Mouse (Mus musculus) small intestine, adult 2 months (tissue): Measurements from ENCODE around the gene Palm2.

Experiments
- CTCF ChIP-seq: fragments of 200-500 bp; IDR thresholded peaks from 2 replicates; pipeline ENCODE4 v1.5.1; 2012; ENCODE audit warnings: low read depth, mild to moderate bottlenecking, control low read depth, inconsistent platforms, low read length, moderate library complexity, mixed read lengths; ENCODE audit not compliant: insufficient replicate concordance, insufficient read length; ENCODE audit errors: extremely low read depth
- POLR2A ChIP-seq: fragments of 200-500 bp; IDR thresholded peaks from 2 replicates; pipeline ENCODE4 v1.6.1; 2012; ENCODE audit warnings: low read depth, mild to moderate bottlenecking, control low read depth, inconsistent platforms, low read length, moderate library complexity

DNA sequence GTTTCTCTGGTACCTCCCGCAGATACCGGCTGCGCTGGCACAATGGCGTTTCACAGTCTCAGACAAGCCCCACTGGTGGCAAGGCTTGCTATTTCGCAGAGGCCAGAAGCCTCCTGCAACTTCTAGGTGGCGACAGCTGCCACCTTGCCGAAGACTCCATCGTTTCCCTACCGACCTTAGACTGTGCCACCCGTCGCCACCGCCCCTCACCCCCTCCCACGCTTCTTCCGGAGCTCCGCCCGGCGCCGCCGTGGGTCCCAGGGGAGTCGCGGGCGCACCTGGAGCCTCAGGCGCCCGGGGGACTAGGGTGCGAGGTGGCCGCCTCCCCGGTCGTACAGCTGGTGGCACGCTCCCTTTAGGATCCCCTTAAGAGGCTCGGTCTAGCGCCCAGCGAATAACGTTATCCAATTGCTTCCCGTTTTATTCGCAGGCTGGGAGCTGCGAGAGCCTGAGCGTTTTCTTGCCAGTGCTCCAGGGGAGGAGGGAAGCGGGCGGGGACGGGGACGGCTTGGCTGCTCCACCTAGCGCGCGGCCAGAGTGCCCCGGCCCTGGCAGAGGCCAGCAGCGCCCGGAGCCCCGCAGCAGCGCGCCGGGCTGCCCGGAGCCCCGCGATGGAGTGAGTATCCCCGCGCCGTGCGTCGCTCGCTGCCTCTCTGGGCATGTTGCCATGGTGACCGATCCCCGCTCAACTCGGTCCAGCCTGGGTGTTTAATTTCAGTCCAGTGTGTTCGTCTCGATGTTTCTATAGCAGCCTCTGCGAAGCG lies at the start of gene Palm2:
- TF ChIP-seq CTCF (no peak), POLR2A (no peak)
